Mouse (Mus musculus): ENCODE results near the gene Numa1. TPM values are rescaled to one million over a fixed set of nuclear protein-coding genes. Genes with fewer than 3 reads are reported as not detected.
"Not testable (repeated sequence)": the region's sequence is repeated elsewhere in the genome, so short reads cannot be mapped to it uniquely, and the experiment has no call there.

Numa1 gene
- polyA plus RNA-seq, 1 experiment, result 160 TPM

DNA sequence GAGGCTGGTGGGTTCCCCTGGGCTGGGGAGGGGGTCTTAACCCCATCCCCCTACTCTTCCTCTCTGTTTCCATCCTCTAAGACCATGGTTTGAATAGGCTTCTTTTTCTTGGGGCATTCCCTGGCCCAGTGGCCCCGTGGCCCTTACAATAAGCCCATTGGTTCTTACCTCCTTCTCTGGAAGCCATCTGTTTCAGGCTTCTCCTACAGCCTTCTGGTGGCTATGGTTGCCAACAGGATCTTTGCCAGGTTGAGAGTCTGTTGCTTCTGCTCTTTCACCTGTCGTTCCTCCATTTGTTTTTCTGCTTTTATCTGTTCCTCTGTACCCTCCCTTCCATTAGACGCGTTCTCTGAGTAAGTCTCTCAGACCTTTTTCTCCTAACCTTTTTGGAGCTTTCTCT, 3.7 kb downstream of the Numa1 start:
- no peak for TF ChIP-seq EP300 (IDR thresholded peaks at IDR 0.05; ENCODE audit: insufficient read depth, low read depth, low read length)

DNA sequence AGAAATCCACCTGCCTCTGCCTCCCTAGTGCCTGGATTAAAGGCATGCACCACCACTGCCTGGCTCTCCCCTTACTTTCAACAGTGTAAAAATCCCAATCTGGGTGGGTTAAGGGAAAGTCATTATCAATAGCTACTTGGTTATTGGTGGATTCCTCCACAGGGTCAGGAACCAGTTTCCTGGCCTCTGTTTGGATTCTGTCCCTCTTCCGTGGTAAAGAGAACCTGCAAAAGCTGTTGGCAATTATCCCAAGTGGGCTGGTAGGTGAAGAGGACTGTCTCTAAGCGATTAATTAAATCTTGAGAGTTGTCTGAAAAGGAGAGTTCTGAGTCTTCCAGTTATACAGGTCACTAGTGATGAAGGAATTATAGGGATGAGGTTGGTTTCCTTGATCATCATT, 4.4 kb downstream of the Numa1 start:
- Histone ChIP-seq H3K36me3 (ENCODE audit: control insufficient read depth, insufficient read depth, low read length, poor library complexity, severe bottlenecking) (0 out of 2 replicates have a peak, but pooled peaks cover 6% of the 10 kb centered on the region), H3K4me3 (ENCODE audit: low read depth, low read length) (no peak overlapping the region), H3K27me3 (ENCODE audit: control insufficient read depth, insufficient read depth, low read length, poor library complexity, severe bottlenecking) (no peaks in the 10 kb centered on the region), H3K9me3 (replicated peaks; ENCODE audit: control insufficient read depth, insufficient read depth, low read length, poor library complexity, severe bottlenecking) (no peaks in the 10 kb centered on the region), H3K4me1 (ENCODE audit: control insufficient read depth, insufficient read depth, low read length) (no peaks in the 10 kb centered on the region), H3K9ac (ENCODE audit: low read depth, poor library complexity, severe bottlenecking) (no peak overlapping the region), H3K27ac (ENCODE audit: insufficient read depth, low read length) (no peak overlapping the region)
- TF ChIP-seq POLR2A (IDR thresholded peaks at IDR 0.05; ENCODE audit: insufficient read depth, low read length) (no peak), CTCF (IDR thresholded peaks at IDR 0.05; ENCODE audit: low read depth, low read length) (no peak), EP300 (IDR thresholded peaks at IDR 0.05; ENCODE audit: insufficient read depth, low read depth, low read length) (no peak)

More for the DNA sequence above, 3.7 kb downstream of the Numa1 start:
- Histone ChIP-seq H3K4me3 (ENCODE audit: low read depth, low read length) (no peak overlapping the region), H3K4me1 (ENCODE audit: control insufficient read depth, insufficient read depth, low read length) (no peaks in the 10 kb centered on the region), H3K9me3 (replicated peaks; ENCODE audit: control insufficient read depth, insufficient read depth, low read length, poor library complexity, severe bottlenecking) (no peaks in the 10 kb centered on the region), H3K36me3 (ENCODE audit: control insufficient read depth, insufficient read depth, low read length, poor library complexity, severe bottlenecking) (0 out of 2 replicates have a peak, but pooled peaks cover 6% of the 10 kb centered on the region), H3K9ac (ENCODE audit: low read depth, poor library complexity, severe bottlenecking) (no peak overlapping the region), H3K27me3 (ENCODE audit: control insufficient read depth, insufficient read depth, low read length, poor library complexity, severe bottlenecking) (no peaks in the 10 kb centered on the region), H3K27ac (ENCODE audit: insufficient read depth, low read length) (no peak overlapping the region)

DNA sequence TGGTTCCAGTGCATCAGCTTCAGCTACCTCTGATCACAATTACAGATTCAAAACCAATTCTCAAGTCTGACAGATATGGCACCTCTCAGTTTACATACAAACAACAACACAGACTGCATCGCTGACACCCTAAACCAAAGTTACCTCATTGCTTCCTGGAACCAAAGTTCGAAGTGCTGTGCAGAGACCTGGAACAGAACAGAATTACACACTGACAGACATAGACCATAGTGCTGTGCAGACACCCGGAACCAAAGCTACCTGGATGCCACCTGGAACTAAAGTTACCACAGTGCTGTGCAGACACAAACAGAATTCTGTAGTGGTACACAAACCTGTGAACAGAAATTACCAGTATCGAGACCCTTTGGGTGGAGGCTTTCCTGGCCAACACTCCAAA, 5.8 kb downstream of the Numa1 start:
- Histone ChIP-seq H3K9ac (ENCODE audit: low read depth, poor library complexity, severe bottlenecking) (no peak overlapping the region), H3K27me3 (ENCODE audit: control insufficient read depth, insufficient read depth, low read length, poor library complexity, severe bottlenecking) (no peaks in the 10 kb centered on the region), H3K36me3 (ENCODE audit: control insufficient read depth, insufficient read depth, low read length, poor library complexity, severe bottlenecking) (0 out of 2 replicates have a peak, but pooled peaks cover 6% of the 10 kb centered on the region), H3K9me3 (replicated peaks; ENCODE audit: control insufficient read depth, insufficient read depth, low read length, poor library complexity, severe bottlenecking) (no peaks in the 10 kb centered on the region), H3K4me3 (ENCODE audit: low read depth, low read length) (no peak overlapping the region), H3K4me1 (ENCODE audit: control insufficient read depth, insufficient read depth, low read length) (no peaks in the 10 kb centered on the region), H3K27ac (ENCODE audit: insufficient read depth, low read length) (no peak overlapping the region)
- TF ChIP-seq POLR2A (IDR thresholded peaks at IDR 0.05; ENCODE audit: insufficient read depth, low read length), result no peak
- no peak for TF ChIP-seq EP300 (IDR thresholded peaks at IDR 0.05; ENCODE audit: insufficient read depth, low read depth, low read length)
- TF ChIP-seq CTCF (IDR thresholded peaks at IDR 0.05; ENCODE audit: low read depth, low read length), result no peak

DNA sequence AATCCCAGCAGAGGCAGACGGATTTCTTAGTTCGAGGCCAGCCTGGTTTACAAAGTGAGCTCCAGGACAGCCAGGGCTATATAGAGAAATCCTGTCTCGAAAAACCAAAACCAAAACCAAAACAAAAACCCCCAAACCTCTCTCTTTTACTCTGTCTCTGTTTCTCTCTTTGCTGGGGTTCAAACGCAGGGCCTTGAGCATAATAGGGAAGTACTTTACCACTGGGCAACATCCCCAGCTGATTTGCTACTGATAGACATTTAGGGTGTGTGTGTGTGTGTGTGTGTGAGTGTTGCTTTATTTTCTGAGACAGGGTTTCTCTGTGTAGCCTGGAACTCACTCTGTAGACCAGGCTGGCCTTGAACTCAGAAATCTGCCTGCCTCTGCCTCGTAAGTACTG, 15.1 kb downstream of the Numa1 start:
- H3K27me3 ChIP-seq (ENCODE audit: control insufficient read depth, insufficient read depth, low read length, poor library complexity, severe bottlenecking); H3K4me1 ChIP-seq (ENCODE audit: control insufficient read depth, insufficient read depth, low read length); H3K36me3 ChIP-seq (ENCODE audit: control insufficient read depth, insufficient read depth, low read length, poor library complexity, severe bottlenecking); H3K4me3 ChIP-seq (ENCODE audit: low read depth, low read length); H3K27ac ChIP-seq (ENCODE audit: insufficient read depth, low read length); H3K9ac ChIP-seq (ENCODE audit: low read depth, poor library complexity, severe bottlenecking); H3K9me3 ChIP-seq (replicated peaks; ENCODE audit: control insufficient read depth, insufficient read depth, low read length, poor library complexity, severe bottlenecking): not testable (repeated sequence)

DNA sequence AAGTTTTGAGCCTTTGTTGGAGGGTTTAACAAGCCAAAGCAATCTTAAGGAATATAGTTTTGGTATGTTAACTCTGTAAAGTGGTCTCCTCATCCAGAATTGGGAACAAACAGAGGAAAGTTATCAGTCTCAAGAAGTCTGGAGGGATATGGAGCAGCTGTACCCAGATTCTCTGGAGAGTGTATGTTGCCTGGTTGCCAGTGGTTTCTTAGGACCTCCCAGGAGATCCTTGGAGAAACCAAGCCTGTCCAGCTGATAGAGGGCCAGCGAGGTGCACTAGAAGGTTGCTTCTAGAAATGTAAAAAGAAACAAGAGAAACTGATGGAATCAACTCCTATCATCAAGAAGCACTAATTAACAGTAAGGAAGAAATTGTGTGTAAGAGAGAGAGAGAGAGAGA, 17.7 kb downstream of the Numa1 start:
- peaks cover 1% of the 10 kb centered on the region for H3K4me1 ChIP-seq (ENCODE audit: control insufficient read depth, insufficient read depth, low read length)
- H3K9ac ChIP-seq (ENCODE audit: low read depth, poor library complexity, severe bottlenecking), result no peak overlapping the region
- no peak overlapping the region for H3K27ac ChIP-seq (ENCODE audit: insufficient read depth, low read length)
- no peaks in the 10 kb centered on the region for H3K27me3 ChIP-seq (ENCODE audit: control insufficient read depth, insufficient read depth, low read length, poor library complexity, severe bottlenecking)
- H3K4me3 ChIP-seq (ENCODE audit: low read depth, low read length), result no peak overlapping the region
- H3K9me3 ChIP-seq (replicated peaks; ENCODE audit: control insufficient read depth, insufficient read depth, low read length, poor library complexity, severe bottlenecking), result no peaks in the 10 kb centered on the region
- TF ChIP-seq EP300 (IDR thresholded peaks at IDR 0.05; ENCODE audit: insufficient read depth, low read depth, low read length) (no peak), CTCF (IDR thresholded peaks at IDR 0.05; ENCODE audit: low read depth, low read length) (no peak), POLR2A (IDR thresholded peaks at IDR 0.05; ENCODE audit: insufficient read depth, low read length) (no peak)
- peaks cover 2% of the 10 kb centered on the region; the same call in 1 of the 2 replicates for H3K36me3 ChIP-seq (ENCODE audit: control insufficient read depth, insufficient read depth, low read length, poor library complexity, severe bottlenecking)

DNA sequence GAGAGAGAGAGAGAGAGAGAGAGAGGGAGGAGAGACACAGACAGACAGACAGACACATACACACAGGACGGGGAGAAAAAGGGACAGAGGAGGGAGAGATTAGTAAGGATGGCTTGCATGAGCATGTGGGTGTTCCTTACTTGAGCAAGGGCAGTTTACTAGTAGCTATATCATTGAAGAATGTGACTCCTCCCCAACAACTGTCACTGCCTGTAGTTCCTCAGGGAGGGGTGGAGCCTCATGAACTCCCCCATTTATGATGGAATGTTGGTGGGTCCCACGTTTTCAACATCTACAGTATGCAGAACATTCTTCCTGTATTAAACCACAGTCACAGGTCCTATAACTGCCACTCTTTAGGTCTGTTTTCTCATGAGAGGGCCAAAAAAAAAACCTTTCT, 18.2 kb downstream of the Numa1 start:
- peaks cover 2% of the 10 kb centered on the region; the same call in 1 of the 2 replicates for H3K36me3 ChIP-seq (ENCODE audit: control insufficient read depth, insufficient read depth, low read length, poor library complexity, severe bottlenecking)
- H3K4me1 ChIP-seq (ENCODE audit: control insufficient read depth, insufficient read depth, low read length), result peaks cover 1% of the 10 kb centered on the region
- no peaks in the 10 kb centered on the region for H3K27me3 ChIP-seq (ENCODE audit: control insufficient read depth, insufficient read depth, low read length, poor library complexity, severe bottlenecking)
- H3K9me3 ChIP-seq (replicated peaks; ENCODE audit: control insufficient read depth, insufficient read depth, low read length, poor library complexity, severe bottlenecking), result no peaks in the 10 kb centered on the region
- no peak overlapping the region for H3K27ac ChIP-seq (ENCODE audit: insufficient read depth, low read length)
- no peak overlapping the region for H3K4me3 ChIP-seq (ENCODE audit: low read depth, low read length)
- TF ChIP-seq EP300 (IDR thresholded peaks at IDR 0.05; ENCODE audit: insufficient read depth, low read depth, low read length) (no peak), CTCF (IDR thresholded peaks at IDR 0.05; ENCODE audit: low read depth, low read length) (no peak), POLR2A (IDR thresholded peaks at IDR 0.05; ENCODE audit: insufficient read depth, low read length) (no peak)
- H3K9ac ChIP-seq (ENCODE audit: low read depth, poor library complexity, severe bottlenecking), result no peak overlapping the region
